Mouse (Mus musculus): ENCODE data around the gene Rrbp1. TPM values are rescaled to one million over a fixed set of nuclear protein-coding genes. Genes with fewer than 3 reads are reported as not detected.

Gene Rrbp1
- 96.1 and 102 TPM in 2 replicates for polyA plus RNA-seq (2016; fragmentation: Nextera tagmentation; extraction: Ambion mirVana)

- no peaks in the 10 kb centered on the region for H3K27me3 ChIP-seq
- H3K9me3 ChIP-seq = no peaks in the 10 kb centered on the region
- peak within 1 kb of the TSS; percentile 95 for H3K27ac ChIP-seq
- H3K4me3 ChIP-seq = peak within 1 kb of the TSS; percentile 92
- under 1% methylated on average over 48 of the region's 53 CpGs for WGBS
- ATAC-seq (ENCODE audit: insufficient number of reproducible peaks, insufficient read depth, low FRiP score, low TSS enrichment) = peak; percentile 99
- peak within 1 kb of the TSS; percentile 95 for H3K9ac ChIP-seq
- H3K4me1 ChIP-seq = peaks cover 12% of the 10 kb centered on the region
- H3K4me2 ChIP-seq (replicated peaks) = peak within 1 kb of the TSS; percentile 75
- no peaks in the 10 kb centered on the region for H3K36me3 ChIP-seq
Observed at GRCm38 (mm10) chr2:144011080-144011551, at the start of gene Rrbp1. TSS of gene Rrbp1 (minus strand) at chr2:144011263.

DNA sequence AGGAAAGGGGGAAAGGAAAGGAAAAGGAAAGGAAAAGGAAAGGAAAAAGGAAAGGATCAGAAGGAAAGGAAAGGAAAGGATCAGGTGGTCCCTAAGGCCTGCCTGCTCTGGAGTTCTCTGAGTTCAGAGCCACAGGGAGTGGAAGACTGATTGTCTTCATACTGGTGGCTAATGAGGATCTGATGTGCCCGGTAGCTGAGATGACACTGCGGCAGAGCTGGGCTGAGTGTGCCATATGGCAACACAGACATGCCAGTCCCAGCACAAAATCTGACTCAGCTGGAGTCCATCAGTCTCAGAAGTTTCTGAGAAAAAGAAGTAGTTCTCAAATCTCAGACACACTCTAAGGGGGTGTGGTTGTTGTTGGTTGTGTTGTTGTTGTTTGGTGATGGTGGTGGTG is 46.7 kb upstream of the Rrbp1 start:
- no peaks in the 10 kb centered on the region for H3K36me3 ChIP-seq
- H3K27ac ChIP-seq = no peak overlapping the region
- ATAC-seq (ENCODE audit: insufficient number of reproducible peaks, insufficient read depth, low FRiP score, low TSS enrichment) = no peak
- H3K27me3 ChIP-seq = no peaks in the 10 kb centered on the region
- no peak overlapping the region for H3K4me3 ChIP-seq
- 65% methylated on average over 2 of the region's 2 CpGs for WGBS
- no peak overlapping the region for H3K4me2 ChIP-seq (replicated peaks)
- no peaks in the 10 kb centered on the region for H3K4me1 ChIP-seq
- H3K9me3 ChIP-seq = no peaks in the 10 kb centered on the region
- H3K9ac ChIP-seq = no peak overlapping the region

DNA sequence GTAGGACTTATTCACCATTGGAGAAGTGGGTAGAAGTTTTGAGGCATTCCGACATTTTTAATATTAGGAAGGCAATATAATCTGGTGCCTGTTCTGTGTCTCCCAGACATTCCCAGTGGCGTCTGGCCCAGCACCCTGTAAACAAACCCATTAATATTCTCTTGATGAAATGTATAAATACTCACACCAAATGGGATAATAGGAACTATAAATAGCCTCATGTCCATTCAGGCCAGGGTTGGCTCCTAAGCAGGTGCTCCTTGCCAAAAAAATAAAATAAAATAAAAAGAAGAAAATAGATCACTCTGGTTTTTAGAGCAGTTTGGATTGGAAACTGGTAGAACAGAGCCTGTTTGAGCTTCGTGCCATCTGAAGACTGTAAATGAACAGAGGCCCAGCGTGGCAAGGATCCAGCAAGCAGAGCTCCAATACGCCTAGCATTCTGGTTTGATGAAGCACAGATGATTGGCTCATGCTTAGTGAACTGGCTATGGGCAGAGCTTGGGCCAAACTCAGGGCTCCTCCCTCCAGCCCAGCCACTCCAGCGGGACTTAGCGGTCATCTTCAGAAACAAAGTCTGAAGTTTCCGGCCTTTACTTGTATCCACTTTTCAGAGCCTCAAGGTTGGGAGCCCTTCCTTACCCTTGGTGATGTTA is 41.5 kb upstream of the Rrbp1 start:
- H3K27ac ChIP-seq = no peak overlapping the region
- H3K9me3 ChIP-seq = no peaks in the 10 kb centered on the region
- H3K4me3 ChIP-seq = no peak overlapping the region
- 88% methylated on average over 8 of the region's 8 CpGs for WGBS
- no peak overlapping the region for H3K9ac ChIP-seq
- H3K36me3 ChIP-seq = no peaks in the 10 kb centered on the region
- H3K4me2 ChIP-seq (replicated peaks) = no peak overlapping the region
- H3K27me3 ChIP-seq = no peaks in the 10 kb centered on the region
- ATAC-seq (ENCODE audit: insufficient number of reproducible peaks, insufficient read depth, low FRiP score, low TSS enrichment) = no peak
- no peaks in the 10 kb centered on the region for H3K4me1 ChIP-seq

- Histone ChIP-seq H3K27me3 (no peaks in the 10 kb centered on the region), H3K9me3 (no peaks in the 10 kb centered on the region), H3K36me3 (no peaks in the 10 kb centered on the region), H3K4me1 (no peaks in the 10 kb centered on the region), H3K27ac (no peak overlapping the region), H3K4me2 (replicated peaks) (no peak overlapping the region), H3K4me3 (no peak overlapping the region), H3K9ac (no peak overlapping the region)
- no peak for ATAC-seq (ENCODE audit: insufficient number of reproducible peaks, insufficient read depth, low FRiP score, low TSS enrichment)
- 88% methylated on average over 6 of the region's 6 CpGs for WGBS
Observed at GRCm38 (mm10) chr2:144050861-144051260, 39.8 kb upstream of the Rrbp1 start.

DNA sequence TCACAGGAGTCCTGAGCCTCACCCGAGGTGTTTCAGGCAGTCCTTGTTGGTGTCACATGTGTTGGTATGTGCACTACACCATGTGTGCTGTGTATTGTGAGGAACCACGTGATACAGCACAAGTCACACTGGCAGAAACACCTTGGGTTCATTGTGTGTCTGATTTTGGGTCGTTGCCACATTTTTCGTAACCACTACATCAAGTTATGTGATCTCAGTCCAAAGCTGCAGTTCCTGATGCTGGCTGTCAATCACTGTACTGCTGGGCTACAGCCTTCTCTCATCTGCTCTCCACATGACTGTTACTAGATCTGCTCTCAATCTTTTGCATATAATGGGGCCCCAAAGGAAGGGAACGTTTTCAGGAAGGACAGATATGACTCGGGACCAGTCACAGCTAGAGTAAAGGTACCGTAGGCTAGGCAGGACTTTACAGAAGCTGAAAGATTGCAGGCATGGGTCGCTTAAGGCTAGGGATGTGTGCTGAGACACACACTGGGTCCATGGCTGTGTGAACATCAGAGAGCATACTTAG is 39.1 kb upstream of the Rrbp1 start:
- Histone ChIP-seq H3K36me3 (no peaks in the 10 kb centered on the region), H3K4me3 (no peak overlapping the region), H3K4me1 (no peaks in the 10 kb centered on the region), H3K9me3 (no peaks in the 10 kb centered on the region), H3K9ac (no peak overlapping the region), H3K4me2 (replicated peaks) (no peak overlapping the region), H3K27ac (no peak overlapping the region), H3K27me3 (no peaks in the 10 kb centered on the region)
- WGBS = 68% methylated on average over 8 of the region's 8 CpGs
- ATAC-seq (ENCODE audit: insufficient number of reproducible peaks, insufficient read depth, low FRiP score, low TSS enrichment) = no peak

- no peak overlapping the region for H3K9ac ChIP-seq
- H3K4me3 ChIP-seq = no peak overlapping the region
- no peaks in the 10 kb centered on the region for H3K27me3 ChIP-seq
- WGBS = 79% methylated on average over 11 of the region's 11 CpGs
- no peak for ATAC-seq (ENCODE audit: insufficient number of reproducible peaks, insufficient read depth, low FRiP score, low TSS enrichment)
- no peak overlapping the region for H3K27ac ChIP-seq
- no peaks in the 10 kb centered on the region for H3K36me3 ChIP-seq
- no peaks in the 10 kb centered on the region for H3K4me1 ChIP-seq
- H3K9me3 ChIP-seq = peaks cover 10% of the 10 kb centered on the region; the same call in 1 of the 2 replicates
- H3K4me2 ChIP-seq (replicated peaks) = no peak overlapping the region
Observed at GRCm38 (mm10) chr2:144046916-144047315, 35.9 kb upstream of the Rrbp1 start.

DNA sequence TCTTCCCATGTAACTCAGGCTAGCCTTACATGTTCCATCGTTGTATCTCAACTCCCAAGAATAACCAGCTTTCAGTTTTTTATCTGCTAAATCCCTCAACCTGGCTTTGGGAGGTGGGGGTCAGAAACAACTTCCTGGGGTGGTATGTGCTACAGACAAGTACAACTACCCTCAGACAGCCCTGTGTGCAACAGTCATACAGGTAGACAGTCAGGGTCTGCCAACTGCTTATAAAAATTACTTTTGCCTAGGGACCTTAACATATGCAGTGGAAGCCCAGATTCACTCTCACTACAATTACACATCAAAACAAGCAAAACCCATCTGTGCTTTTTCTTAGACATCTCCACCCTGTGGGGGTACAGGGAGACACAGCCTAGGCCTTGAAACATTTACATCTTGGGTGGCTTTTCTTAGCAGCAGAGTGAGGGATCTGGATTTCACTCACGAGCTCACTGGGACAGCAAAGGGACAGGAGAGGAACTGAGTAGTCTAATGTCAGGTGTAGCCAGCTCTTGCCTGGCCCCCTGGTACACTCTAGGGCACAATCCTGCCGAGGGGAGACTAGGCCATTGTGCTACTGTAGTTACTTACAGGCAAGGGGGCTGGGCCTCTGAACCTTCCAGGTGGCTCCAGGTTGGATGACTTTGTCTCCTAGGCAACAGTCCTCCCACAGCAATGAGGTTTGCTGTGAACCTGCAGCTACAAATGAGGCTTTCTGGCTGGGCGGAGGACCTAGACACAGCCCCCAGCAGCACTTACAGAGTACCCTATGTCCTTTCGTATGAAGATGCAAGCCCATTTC is 34.9 kb upstream of the Rrbp1 start:
- H3K27ac ChIP-seq = no peak overlapping the region
- no peak for ATAC-seq (ENCODE audit: insufficient number of reproducible peaks, insufficient read depth, low FRiP score, low TSS enrichment)

GRCm38 (mm10) chr2:144044726-144045125 is 33.7 kb upstream of the Rrbp1 start:
- H3K4me1 ChIP-seq = no peaks in the 10 kb centered on the region
- H3K4me2 ChIP-seq (replicated peaks) = no peak overlapping the region
- no peak for ATAC-seq (ENCODE audit: insufficient number of reproducible peaks, insufficient read depth, low FRiP score, low TSS enrichment)
- H3K36me3 ChIP-seq = no peaks in the 10 kb centered on the region
- no peaks in the 10 kb centered on the region for H3K27me3 ChIP-seq
- no peak overlapping the region for H3K27ac ChIP-seq
- WGBS = 70% methylated on average over 6 of the region's 6 CpGs
- no peak overlapping the region for H3K9ac ChIP-seq
- peaks cover 10% of the 10 kb centered on the region; the same call in 1 of the 2 replicates for H3K9me3 ChIP-seq
- H3K4me3 ChIP-seq = no peak overlapping the region

More for the DNA sequence above, 34.9 kb upstream of the Rrbp1 start:
- 68% methylated on average over 5 of the region's 5 CpGs for WGBS
- Histone ChIP-seq H3K4me1 (no peaks in the 10 kb centered on the region), H3K36me3 (no peaks in the 10 kb centered on the region), H3K27me3 (no peaks in the 10 kb centered on the region), H3K4me3 (no peak overlapping the region), H3K9ac (no peak overlapping the region), H3K9me3 (peaks cover 10% of the 10 kb centered on the region; the same call in 1 of the 2 replicates), H3K4me2 (replicated peaks) (no peak overlapping the region)

DNA sequence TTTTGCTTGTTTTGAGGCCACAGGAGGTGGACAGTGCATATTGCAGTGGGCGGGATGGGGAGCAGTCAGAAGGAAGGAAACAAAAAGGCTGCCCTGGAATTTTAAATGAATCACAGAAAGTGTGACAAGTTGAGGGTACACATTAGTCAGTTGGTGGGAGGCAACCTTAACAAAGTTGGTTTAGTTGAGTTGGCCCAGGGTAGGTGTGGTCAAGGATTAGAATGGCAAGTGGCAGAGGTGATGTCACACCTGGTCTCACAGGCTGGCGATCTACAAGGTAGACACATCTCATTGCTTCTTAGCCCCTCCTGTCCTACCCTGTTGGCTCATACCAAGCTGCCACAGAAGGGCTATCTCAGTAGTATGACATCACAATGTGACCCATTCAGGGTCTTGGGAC is 21.6 kb upstream of the Rrbp1 start, which contains the start of gene Banf2:
Gene Banf2 (plus strand): TSS at position 396 of the 400 bp plus-strand sequence.
- WGBS = 96% methylated on average over 2 of the region's 2 CpGs
- no peak within 1 kb of the TSS for H3K27ac ChIP-seq
- no peaks in the 10 kb centered on the region for H3K36me3 ChIP-seq
- no peaks in the 10 kb centered on the region for H3K27me3 ChIP-seq
- H3K4me2 ChIP-seq (replicated peaks) = no peak within 1 kb of the TSS
- no peak for ATAC-seq (ENCODE audit: insufficient number of reproducible peaks, insufficient read depth, low FRiP score, low TSS enrichment)
- H3K9me3 ChIP-seq = no peaks in the 10 kb centered on the region
- no peaks in the 10 kb centered on the region for H3K4me1 ChIP-seq
- H3K4me3 ChIP-seq = no peak within 1 kb of the TSS
- no peak within 1 kb of the TSS for H3K9ac ChIP-seq

DNA sequence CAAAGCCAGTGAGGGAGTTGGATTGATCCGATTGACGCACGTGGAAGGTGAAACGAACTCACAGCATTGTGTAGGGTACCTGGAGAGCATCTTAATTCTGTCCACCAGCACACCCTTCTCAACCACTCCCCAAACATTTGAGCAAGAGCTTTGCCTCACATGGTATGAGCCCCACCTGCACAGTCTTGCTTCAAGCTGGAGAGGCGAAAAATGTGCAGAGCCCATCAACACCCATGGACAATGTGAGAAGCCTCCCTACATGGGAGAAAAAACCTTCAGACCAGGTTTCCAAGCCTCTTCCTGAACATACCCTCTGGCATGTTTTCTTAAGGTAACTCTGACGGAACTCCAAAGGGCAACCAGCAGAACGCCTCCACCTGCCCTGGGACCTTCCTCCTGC is 19.7 kb upstream of the Rrbp1 start:
- WGBS = 84% methylated on average over 7 of the region's 7 CpGs
- H3K4me3 ChIP-seq = no peak overlapping the region

GRCm38 (mm10) chr2:144026456-144026855 is 15.4 kb upstream of the Rrbp1 start:
- no peak overlapping the region for H3K4me3 ChIP-seq
- ATAC-seq (ENCODE audit: insufficient number of reproducible peaks, insufficient read depth, low FRiP score, low TSS enrichment) = no peak
- no peaks in the 10 kb centered on the region for H3K4me1 ChIP-seq
- H3K9me3 ChIP-seq = no peaks in the 10 kb centered on the region
- H3K9ac ChIP-seq = no peak overlapping the region
- no peaks in the 10 kb centered on the region for H3K36me3 ChIP-seq
- no peak overlapping the region for H3K4me2 ChIP-seq (replicated peaks)
- WGBS = 73% methylated on average over 4 of the region's 4 CpGs
- H3K27me3 ChIP-seq = no peaks in the 10 kb centered on the region
- no peak overlapping the region for H3K27ac ChIP-seq

More for the DNA sequence above, 19.7 kb upstream of the Rrbp1 start:
- ATAC-seq (ENCODE audit: insufficient number of reproducible peaks, insufficient read depth, low FRiP score, low TSS enrichment) = no peak
- H3K36me3 ChIP-seq = no peaks in the 10 kb centered on the region
- no peaks in the 10 kb centered on the region for H3K4me1 ChIP-seq
- no peak overlapping the region for H3K4me2 ChIP-seq (replicated peaks)
- H3K9ac ChIP-seq = no peak overlapping the region
- H3K9me3 ChIP-seq = no peaks in the 10 kb centered on the region
- no peaks in the 10 kb centered on the region for H3K27me3 ChIP-seq
- no peak overlapping the region for H3K27ac ChIP-seq

DNA sequence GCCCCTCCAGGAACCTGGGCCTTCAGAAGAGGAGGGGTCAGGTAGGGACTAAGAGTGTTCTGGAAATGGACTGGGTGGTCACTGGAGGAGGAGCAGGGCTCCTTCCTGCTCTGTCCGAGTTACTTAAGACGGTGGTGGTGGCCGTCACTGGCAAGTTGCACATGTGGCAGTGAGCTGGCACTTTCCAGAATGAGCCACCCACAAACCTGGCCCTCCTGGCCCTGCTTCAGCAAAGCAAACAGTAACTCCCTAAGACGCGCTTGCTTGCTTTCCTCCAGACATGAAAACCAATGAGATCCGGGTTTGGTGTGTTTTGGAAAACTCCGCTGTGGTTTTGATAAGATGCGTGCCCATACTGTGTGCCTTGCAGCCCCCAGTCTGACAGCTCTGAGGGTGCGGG is 14.3 kb upstream of the Rrbp1 start:
- H3K36me3 ChIP-seq = no peaks in the 10 kb centered on the region
- no peaks in the 10 kb centered on the region for H3K27me3 ChIP-seq
- ATAC-seq (ENCODE audit: insufficient number of reproducible peaks, insufficient read depth, low FRiP score, low TSS enrichment) = no peak
- WGBS = 83% methylated on average over 9 of the region's 9 CpGs
- H3K4me2 ChIP-seq (replicated peaks) = no peak overlapping the region
- H3K4me3 ChIP-seq = no peak overlapping the region
- H3K4me1 ChIP-seq = no peaks in the 10 kb centered on the region
- H3K27ac ChIP-seq = no peak overlapping the region
- H3K9me3 ChIP-seq = no peaks in the 10 kb centered on the region
- no peak overlapping the region for H3K9ac ChIP-seq

Measured in embryonic facial prominence, embryonic 12.5 days (tissue).